Mouse (Mus musculus) mouse trophoblast stem cell (cell line): ENCODE results near the gene Efna1.

Experiments
- in situ Hi-C, 2 experiments: fragments of 300-500 bp; cut with MseI, MboI; formaldehyde crosslinking; loops; 2 replicates in 1 of 2; 3 replicates in 1 of 2; pipeline ENCODE4 v1.15.1; 2025

The Efna1 gene

GRCm38 (mm10) chr3:89244982-89245687 is 35.8 kb downstream of the Efna1 start:
- in situ Hi-C loops: loop anchor here in 1 of 2 experiments (10.0 kb wide), 1 partner anchor 50 kb away; no protein-coding TSS in a partner anchor

DNA sequence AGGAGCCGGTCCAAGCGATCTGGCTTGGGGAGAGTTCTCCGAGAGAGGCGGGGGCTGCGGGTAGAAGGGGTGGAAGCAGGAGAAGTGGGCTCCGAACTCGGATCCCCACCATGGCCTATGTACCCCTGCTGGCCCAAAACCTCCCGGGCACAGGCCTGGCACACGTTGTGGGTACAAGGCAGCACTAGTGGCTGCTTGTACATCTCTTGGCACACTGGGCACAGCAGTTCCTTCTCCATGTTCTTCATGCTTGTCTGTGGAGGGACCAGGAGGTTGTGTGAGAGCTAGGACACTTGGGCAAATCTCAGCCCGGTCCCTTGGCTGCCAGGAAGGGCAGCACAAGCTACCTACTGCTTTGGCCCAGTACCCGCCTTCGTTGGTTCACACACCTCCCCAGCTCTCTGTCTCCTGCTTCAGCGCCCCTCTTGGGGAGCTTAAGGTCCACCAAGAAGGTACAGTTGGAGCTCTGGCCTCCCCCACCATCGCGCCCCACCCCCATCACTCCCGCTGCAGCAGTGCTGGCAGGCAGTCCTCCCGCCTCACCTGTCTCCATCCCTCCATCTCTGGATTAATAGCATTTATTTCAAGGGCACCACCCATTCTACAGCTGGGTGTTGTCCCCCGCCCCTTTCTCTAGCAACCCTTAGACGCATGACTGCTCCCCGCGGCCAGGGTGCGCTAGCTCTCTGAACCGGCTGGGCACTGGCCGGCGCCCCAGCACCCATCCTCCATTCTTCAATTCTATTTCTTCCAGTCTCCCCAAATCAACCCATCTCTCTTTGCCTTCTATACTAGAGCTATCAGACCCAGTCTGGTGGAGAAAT is 36.6 kb downstream of the Efna1 start:
- in situ Hi-C loops: loop anchor here in 1 of 2 experiments (10.0 kb wide), 1 partner anchor 50 kb away; no protein-coding TSS in a partner anchor

GRCm38 (mm10) chr3:89243609-89244008 is 37.3 kb downstream of the Efna1 start:
- in situ Hi-C loops: loop anchor here in 1 of 2 experiments (10.0 kb wide), 1 partner anchor 51 kb away; no protein-coding TSS in a partner anchor

GRCm38 (mm10) chr3:89242331-89242895 is 38.5 kb downstream of the Efna1 start:
- in situ Hi-C loops: loop anchor here in 1 of 2 experiments (10.0 kb wide), 1 partner anchor 52 kb away; no protein-coding TSS in a partner anchor

- in situ Hi-C loops: no loop called here
Measured at GRCm38 (mm10) chr3:89238494-89238893, 42.4 kb downstream of the Efna1 start.

- in situ Hi-C loops: no loop called here
Measured at GRCm38 (mm10) chr3:89237682-89238081, 43.3 kb downstream of the Efna1 start.

GRCm38 (mm10) chr3:89236516-89236915 is 44.4 kb downstream of the Efna1 start:
- in situ Hi-C loops: no loop called here

DNA sequence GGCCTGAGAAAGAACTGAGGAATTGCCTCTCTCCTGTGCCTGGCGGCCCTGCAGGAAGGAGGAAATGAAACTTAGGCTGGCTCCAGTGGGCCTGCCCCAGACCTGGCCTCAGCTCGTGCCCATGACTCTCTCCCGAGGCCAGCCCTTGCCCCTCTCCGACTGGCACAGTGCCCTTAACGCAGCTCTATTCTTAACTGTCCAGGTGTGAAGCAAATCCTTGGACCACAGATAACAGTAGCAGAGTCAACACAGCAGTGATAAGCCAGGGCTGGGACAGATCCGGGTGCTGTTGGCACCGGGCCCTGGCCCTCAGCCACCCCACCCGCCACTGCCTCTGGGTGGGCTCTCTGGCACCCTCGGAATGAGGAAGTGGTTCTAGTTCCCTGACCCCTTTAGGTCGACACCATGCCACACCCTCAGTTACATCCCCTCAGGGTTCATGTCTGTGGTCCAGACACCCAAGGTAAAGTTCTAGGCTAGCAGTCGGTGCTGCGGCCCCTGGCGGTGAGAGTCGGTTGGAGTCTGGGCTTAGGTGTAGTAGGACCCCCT is 47.3 kb downstream of the Efna1 start:
- in situ Hi-C loops: no loop called here

DNA sequence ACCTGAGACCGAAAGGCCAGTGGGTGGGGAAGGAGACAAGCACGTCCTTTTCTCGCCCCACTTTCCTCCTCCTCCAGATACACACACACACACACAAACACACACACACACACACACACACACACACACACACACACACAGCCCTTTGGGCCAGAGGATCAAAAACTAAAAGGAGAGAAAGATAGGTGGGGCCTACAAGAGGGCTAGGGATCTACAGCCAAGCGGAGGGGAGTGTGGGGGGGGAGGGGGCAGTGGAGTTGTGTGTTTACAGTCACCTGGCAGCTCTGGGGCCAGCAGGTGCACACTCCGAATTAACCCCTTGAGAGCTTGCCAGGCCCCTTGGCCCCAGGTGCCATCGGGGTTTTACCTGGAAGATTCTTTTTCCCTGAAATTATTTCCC is 48.3 kb downstream of the Efna1 start:
- in situ Hi-C loops: no loop called here

GRCm38 (mm10) chr3:89231772-89232275 is 49.1 kb downstream of the Efna1 start:
- in situ Hi-C loops: no loop called here

DNA sequence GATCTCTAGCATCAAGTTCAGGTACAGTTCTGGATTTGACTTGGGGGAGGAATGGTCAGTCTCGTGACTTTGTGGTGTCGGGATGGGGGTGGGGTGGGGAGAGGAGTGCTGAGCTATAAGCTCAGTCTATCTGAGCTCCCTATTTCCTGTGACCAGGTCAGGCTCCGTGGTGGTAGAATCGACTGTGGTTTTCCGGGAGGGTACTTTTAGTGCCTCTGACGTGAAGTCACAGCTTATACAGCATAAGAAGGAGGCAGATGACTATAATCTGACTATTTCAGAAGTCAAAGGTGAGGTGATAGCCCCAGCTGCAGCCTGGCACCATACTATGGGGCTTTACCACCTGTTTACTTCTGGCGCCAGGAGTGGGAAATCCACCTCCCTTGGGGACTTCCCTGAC is 49.6 kb downstream of the Efna1 start:
- in situ Hi-C loops: no loop called here

- in situ Hi-C loops: no loop called here
Measured at GRCm38 (mm10) chr3:89230561-89230960, 50.4 kb downstream of the Efna1 start.

DNA sequence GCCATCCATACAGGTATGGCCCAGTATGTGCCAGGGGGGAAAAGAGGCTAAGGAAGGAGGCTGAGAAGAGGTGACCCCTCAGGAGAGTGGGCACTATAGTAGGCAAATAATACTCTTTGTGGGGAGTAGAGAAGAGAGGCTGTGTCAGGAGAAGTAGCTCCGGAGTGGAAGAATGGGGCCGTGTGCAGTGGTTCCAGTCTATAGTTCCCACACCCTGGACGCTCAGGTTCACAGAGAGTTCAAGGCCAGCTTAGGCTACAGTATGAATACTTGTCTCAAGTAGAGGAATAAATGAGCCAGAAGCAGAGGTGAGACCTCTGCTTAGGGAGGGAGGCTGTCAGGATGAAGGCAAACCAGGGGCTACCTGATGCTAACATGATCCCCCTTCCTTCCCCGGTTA is 51.7 kb downstream of the Efna1 start:
- in situ Hi-C loops: no loop called here

GRCm38 (mm10) chr3:89228836-89229235 is 52.1 kb downstream of the Efna1 start, which contains the start of gene Muc1:
TSS of gene Muc1 (plus strand) at chr3:89229057.
- in situ Hi-C loops: no loop called here

DNA sequence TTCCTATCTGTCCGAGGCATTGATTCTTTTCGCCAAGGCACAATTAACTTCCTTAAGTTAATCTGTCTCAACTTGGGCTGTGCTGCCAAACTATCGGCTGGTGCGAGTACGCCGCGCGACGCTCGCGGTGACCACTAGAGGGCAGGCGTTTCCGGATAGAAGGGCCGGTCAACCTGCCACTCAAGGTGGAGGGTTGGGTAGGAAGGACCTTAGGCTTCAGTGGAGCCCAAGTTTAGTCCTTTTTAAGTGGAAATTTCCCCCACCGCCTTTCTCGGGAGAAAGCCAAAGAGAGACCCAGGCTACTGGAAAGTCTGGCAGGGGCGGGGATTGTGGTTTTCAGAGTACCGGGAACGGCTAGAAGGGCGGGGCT is 52.8 kb downstream of the Efna1 start:
- in situ Hi-C loops: no loop called here

GRCm38 (mm10) chr3:89227307-89228179 is 53.4 kb downstream of the Efna1 start:
- in situ Hi-C loops: no loop called here

- in situ Hi-C loops: no loop called here
Measured at GRCm38 (mm10) chr3:89226900-89227299, 54.0 kb downstream of the Efna1 start, which contains the start of gene Mtx1. TSS of gene Mtx1 (minus strand) at chr3:89227088.

GRCm38 (mm10) chr3:89226361-89226760 is 54.6 kb downstream of the Efna1 start:
- in situ Hi-C loops: no loop called here

DNA sequence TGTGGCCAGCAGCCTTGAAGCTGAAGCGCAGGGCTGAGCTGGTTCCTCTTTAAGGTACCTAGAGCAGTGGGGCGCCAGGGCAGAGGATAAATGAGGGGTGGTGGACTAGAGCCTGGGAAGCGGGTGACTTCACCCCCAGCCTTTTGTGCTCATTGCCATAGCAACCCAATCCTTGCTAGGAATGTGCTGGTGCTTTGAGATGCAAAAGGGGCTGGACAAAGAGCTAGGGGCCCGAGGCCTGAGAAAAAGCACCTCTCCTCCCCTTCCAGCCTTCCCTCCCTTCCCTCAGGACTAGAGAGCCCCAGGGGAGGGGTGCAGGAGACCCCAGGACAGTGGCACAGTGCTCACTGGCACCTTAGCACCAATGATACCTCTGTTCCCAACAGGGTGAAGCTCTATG is 55.0 kb downstream of the Efna1 start:
- in situ Hi-C loops: no loop called here

GRCm38 (mm10) chr3:89225321-89225815 is 55.6 kb downstream of the Efna1 start:
- in situ Hi-C loops: no loop called here

- in situ Hi-C loops: no loop called here
Measured at GRCm38 (mm10) chr3:89224796-89225195, 56.1 kb downstream of the Efna1 start.
